Mouse (Mus musculus) adrenal gland, postnatal 0 days (tissue): ENCODE results near the gene Mydgf. TPM values are rescaled to one million over a fixed set of nuclear protein-coding genes. Genes with fewer than 3 reads are reported as not detected.

ENCODE experiments used
- microRNA-seq: library from miRNA; unstranded; fragments of <30 nt; microRNA quantifications from one replicate; pipeline ENCODE4, GENCODE M21; 2016; ENCODE audit warnings: borderline replicate concordance; ENCODE audit not compliant: insufficient number of aligned reads
- polyA plus RNA-seq: library from polyadenylated mRNA; unstranded; fragments of >200 nt; fragmentation: Nextera tagmentation; extraction: Ambion mirVana; gene quantifications from 2 replicates; pipeline ENCODE4 v1.2.1, GENCODE M21; 2015

The Mydgf gene
- 93.6 and 111 TPM in 2 replicates for polyA plus RNA-seq

GRCm38 (mm10) chr17:56183658-56184103 lies at the start of gene Mydgf:
TSS of gene Mydgf (minus strand) at chr17:56183920.

GRCm38 (mm10) chr17:56218377-56219191 lies 34.9 kb upstream of the Mydgf start, which contains the start of gene Dpp9:
TSS of gene Dpp9 (minus strand) at chr17:56218905.

GRCm38 (mm10) chr17:56162231-56162774 lies 21.4 kb downstream of the Mydgf start, which contains the start of gene Tnfaip8l1:
TSS of gene Tnfaip8l1 (plus strand) at chr17:56162477.

GRCm38 (mm10) chr17:56139858-56140595 lies 43.7 kb downstream of the Mydgf start, which contains the start of gene Sema6b:
TSS of gene Sema6b (minus strand) at chr17:56140343.

Small RNA genes lying within 50 kb of the gene (microRNA-seq; reads per million reads assigned to microRNA genes)
- gene Gm44397 = not detected

Other genes starting within 250 kb of the Mydgf start
- 7.0 and 12.4 TPM in 2 replicates for gene Zfp119b, start 234.4 kb downstream of the Mydgf start, polyA plus RNA-seq
- gene Ebi3, start 231.3 kb downstream of the Mydgf start, polyA plus RNA-seq = 2.4 and 3.5 TPM in 2 replicates
- gene Yju2, start 224.8 kb downstream of the Mydgf start, polyA plus RNA-seq = 14.2 and 14.9 TPM in 2 replicates
- 8.4 and 15.4 TPM in 2 replicates for gene Shd, start 213.5 kb downstream of the Mydgf start, polyA plus RNA-seq
- 7.7 and 25.6 TPM in 2 replicates for gene Fsd1, start 197.4 kb downstream of the Mydgf start, polyA plus RNA-seq
- 5.5 and 7.1 TPM in 2 replicates for gene Stap2, start 178.3 kb downstream of the Mydgf start, polyA plus RNA-seq
- gene Mpnd, start 178.2 kb downstream of the Mydgf start, polyA plus RNA-seq = 70.3 and 75.4 TPM in 2 replicates
- gene Sh3gl1, start 147.3 kb downstream of the Mydgf start, polyA plus RNA-seq = 79.6 and 91.6 TPM in 2 replicates
- 7.3 and 8.5 TPM in 2 replicates for gene Chaf1a, start 143.5 kb downstream of the Mydgf start, polyA plus RNA-seq
- 73.6 and 77.1 TPM in 2 replicates for gene Ubxn6, start 108.9 kb downstream of the Mydgf start, polyA plus RNA-seq
- 46.2 and 64.5 TPM in 2 replicates for gene Hdgfl2, start 104.3 kb downstream of the Mydgf start, polyA plus RNA-seq
- gene Plin4, start 74.1 kb downstream of the Mydgf start, polyA plus RNA-seq = 0.09 and 0.21 TPM in 2 replicates
- gene Plin5, start 66.3 kb downstream of the Mydgf start, polyA plus RNA-seq = 5.7 and 12.9 TPM in 2 replicates
- 17.9 and 20.3 TPM in 2 replicates for gene Lrg1, start 61.9 kb downstream of the Mydgf start, polyA plus RNA-seq
- 1.5 and 1.6 TPM in 2 replicates for gene Sema6b, start 43.6 kb downstream of the Mydgf start, polyA plus RNA-seq
- gene Tnfaip8l1, start 21.4 kb downstream of the Mydgf start, polyA plus RNA-seq = 4.6 and 6.2 TPM in 2 replicates
- gene Dpp9, start 35.0 kb upstream of the Mydgf start, polyA plus RNA-seq = 13.6 and 15.4 TPM in 2 replicates
- gene Fem1a, start 72.9 kb upstream of the Mydgf start, polyA plus RNA-seq = 7.6 and 9.1 TPM in 2 replicates
- 4.1 and 7.2 TPM in 2 replicates for gene Ticam1, start 92.9 kb upstream of the Mydgf start, polyA plus RNA-seq
- 66.6 and 84.7 TPM in 2 replicates for gene Plin3, start 109.0 kb upstream of the Mydgf start, polyA plus RNA-seq
- not detected in 2 replicates for gene Arrdc5, start 116.4 kb upstream of the Mydgf start, polyA plus RNA-seq
- gene Uhrf1, start 119.4 kb upstream of the Mydgf start, polyA plus RNA-seq = 13.7 and 20.0 TPM in 2 replicates
- gene Kdm4b, start 142.1 kb upstream of the Mydgf start, polyA plus RNA-seq = 17.4 and 20.2 TPM in 2 replicates